Mouse (Mus musculus) spleen, adult 2 months (tissue): ENCODE measurements around the gene Ctnna3.

Experiments used
- CTCF ChIP-seq: fragments of 200-500 bp; IDR thresholded peaks from 2 replicates; pipeline ENCODE4 v1.5.1; 2011; ENCODE audit warnings: mild to moderate bottlenecking, inconsistent platforms; ENCODE audit not compliant: insufficient read depth, insufficient read length, insufficient replicate concordance; ENCODE audit errors: extremely low read depth
- POLR2A ChIP-seq: fragments of 200-500 bp; IDR thresholded peaks from 2 replicates; pipeline ENCODE4 v1.6.1; 2011; ENCODE audit warnings: low read depth, low read length, inconsistent platforms

GRCm38 (mm10) chr10:64861439-64861838, 1431.5 kb downstream of the Ctnna3 start:
- TF ChIP-seq CTCF, result no peak
- no peak for TF ChIP-seq POLR2A
